Mouse (Mus musculus): ENCODE measurements at regions not wholly inside any gene's neighbourhood (a gene's known extent, or its start where the extent isn't known, plus 50 kb on each side); places are given as distances from the start of the nearest gene placed in this dataset.

GRCm38 (mm10) chr5:62997464-62997863, 183.8 kb downstream of the Dthd1 start:
- intact Hi-C loops (cut with DNase I), result no loop called here
- no peak for DNase-seq (ENCODE audit: low spot score in 2 of 2)

- intact Hi-C loops (cut with DNase I), result no loop called here
- DNase-seq (ENCODE audit: low spot score in 2 of 2), result peak in 1 of 2 experiments; percentile 8
Observed at GRCm38 (mm10) chr5:63034446-63034845, 220.8 kb downstream of the Dthd1 start.

- intact Hi-C loops (cut with DNase I), result no loop called here
- DNase-seq (ENCODE audit: low spot score in 2 of 2), result no peak
Observed at GRCm38 (mm10) chr5:63045751-63046150, 232.1 kb downstream of the Dthd1 start.

GRCm38 (mm10) chr5:63063301-63063700, 249.7 kb downstream of the Dthd1 start:
- intact Hi-C loops (cut with DNase I), result no loop called here
- DNase-seq (ENCODE audit: low spot score in 2 of 2), result peak in 1 of 2 experiments; percentile 3

- intact Hi-C loops (cut with DNase I), result no loop called here
- peak in 1 of 2 experiments; percentile 12 for DNase-seq (ENCODE audit: low spot score in 2 of 2)
Observed at GRCm38 (mm10) chr5:63066872-63067271, 253.2 kb downstream of the Dthd1 start.

GRCm38 (mm10) chr5:63098129-63098528, 284.5 kb downstream of the Dthd1 start:
- peak; percentile 25 to 85 for DNase-seq (ENCODE audit: low spot score in 2 of 2)
- intact Hi-C loops (cut with DNase I), result loop anchor here (10.0 kb wide), 1 partner anchor 397 kb away; no protein-coding TSS in a partner anchor

GRCm38 (mm10) chr5:63132552-63132951, 318.9 kb downstream of the Dthd1 start:
- DNase-seq (ENCODE audit: low spot score in 2 of 2), result peak; percentile 15 to 56
- intact Hi-C loops (cut with DNase I), result no loop called here

GRCm38 (mm10) chr5:63137957-63138356, 324.3 kb downstream of the Dthd1 start:
- no peak for DNase-seq (ENCODE audit: low spot score in 2 of 2)
- intact Hi-C loops (cut with DNase I), result no loop called here

- DNase-seq (ENCODE audit: low spot score in 2 of 2), result peak; percentile 15 to 40
- intact Hi-C loops (cut with DNase I), result no loop called here
Observed at GRCm38 (mm10) chr5:63169687-63170086, 356.1 kb downstream of the Dthd1 start.

- intact Hi-C loops (cut with DNase I), result no loop called here
Observed at GRCm38 (mm10) chr5:63170493-63170892, 356.9 kb downstream of the Dthd1 start.

GRCm38 (mm10) chr5:63213381-63213780, 399.8 kb downstream of the Dthd1 start:
- no peak for DNase-seq (ENCODE audit: low spot score in 2 of 2)
- intact Hi-C loops (cut with DNase I), result no loop called here

More at GRCm38 (mm10) chr5:63170493-63170892, 356.9 kb downstream of the Dthd1 start:
- peak in 1 of 2 experiments; percentile 6 for DNase-seq (ENCODE audit: low spot score in 2 of 2)

GRCm38 (mm10) chr5:63219467-63219866, 405.8 kb downstream of the Dthd1 start:
- DNase-seq (ENCODE audit: low spot score in 2 of 2), result no peak
- intact Hi-C loops (cut with DNase I), result no loop called here

- DNase-seq (ENCODE audit: low spot score in 2 of 2), result no peak
- intact Hi-C loops (cut with DNase I), result no loop called here
Observed at GRCm38 (mm10) chr5:63262568-63262967, 386.3 kb upstream of the Nwd2 start.

All from left cerebral cortex, postnatal 14 days (tissue).